Mouse (Mus musculus) midbrain, embryonic 14.5 days (tissue): ENCODE measurements around the gene Scn1b. TPM values are rescaled to one million over a fixed set of nuclear protein-coding genes. Genes with fewer than 3 reads are reported as not detected.

Source experiments
- ATAC-seq: fragments of 200-750 bp; cut with Nextera tagmentation; 2 replicates; pipeline ENCODE4 v1.8.0; 2017; ENCODE audit warnings: moderate number of reproducible peaks, moderate library complexity; ENCODE audit not compliant: low FRiP score, low TSS enrichment
- DNase-seq: peaks from one replicate; pipeline ENCODE4 v3.0.0-alpha.2; 2015
- H3K27ac ChIP-seq: fragments of 300-500 bp; sonication (generic); replicated peaks from 2 replicates; pipeline ENCODE4 v1.5.1; 2014; ENCODE audit warnings: mild to moderate bottlenecking, low read depth, low read length, moderate library complexity
- H3K27me3 ChIP-seq: fragments of 300-500 bp; sonication (generic); 2 replicates; pipeline ENCODE4 v1.6.1; 2014; ENCODE audit warnings: low read length, control low read depth, mixed read lengths; ENCODE audit not compliant: control insufficient read depth, insufficient read depth
- H3K36me3 ChIP-seq: fragments of 300-500 bp; sonication (generic); 2 replicates; pipeline ENCODE4 v1.6.1; 2014; ENCODE audit warnings: low read length, control low read depth; ENCODE audit not compliant: control insufficient read depth, insufficient read depth
- H3K4me1 ChIP-seq: fragments of 300-500 bp; sonication (generic); 2 replicates; pipeline ENCODE4 v1.6.1; 2014; ENCODE audit warnings: mild to moderate bottlenecking, antibody characterized with exemption, low read length, control low read depth; ENCODE audit not compliant: control insufficient read depth, insufficient read depth
- H3K4me2 ChIP-seq: fragments of 300-500 bp; sonication (generic); 2 replicates; pipeline ENCODE4 v1.6.1; 2014; ENCODE audit warnings: mild to moderate bottlenecking, low read length, moderate library complexity
- H3K4me3 ChIP-seq: fragments of 300-500 bp; sonication (generic); replicated peaks from 2 replicates; pipeline ENCODE4 v1.5.1; 2014; ENCODE audit warnings: low read depth, low read length
- H3K9ac ChIP-seq: fragments of 300-500 bp; sonication (generic); replicated peaks from 2 replicates; pipeline ENCODE4 v1.6.1; 2014; ENCODE audit warnings: mild to moderate bottlenecking, low read length, moderate library complexity
- H3K9me3 ChIP-seq: fragments of 300-500 bp; sonication (generic); 2 replicates; pipeline ENCODE4 v1.6.1; 2016; ENCODE audit warnings: low read length, control low read depth, mixed read lengths; ENCODE audit not compliant: control insufficient read depth
- WGBS: fragments of 180-500 bp; shearing (Covaris S2); extraction: QIAGEN DNeasy Blood & Tissue Kit; methylation state at CpG from one replicate; pipeline ENCODE4 v1.1.7; 2014; 5-methylcytosine and 5-hydroxymethylcytosine counted together
- polyA plus RNA-seq: library from polyadenylated mRNA; unstranded; fragments of >200 nt; fragmentation: Nextera tagmentation; extraction: Ambion mirVana; gene quantifications from 2 replicates; pipeline ENCODE4 v1.2.1, GENCODE M21; 2014

Scn1b gene
- polyA plus RNA-seq, 1 experiment from 2014 or later = 5.6 TPM

DNA sequence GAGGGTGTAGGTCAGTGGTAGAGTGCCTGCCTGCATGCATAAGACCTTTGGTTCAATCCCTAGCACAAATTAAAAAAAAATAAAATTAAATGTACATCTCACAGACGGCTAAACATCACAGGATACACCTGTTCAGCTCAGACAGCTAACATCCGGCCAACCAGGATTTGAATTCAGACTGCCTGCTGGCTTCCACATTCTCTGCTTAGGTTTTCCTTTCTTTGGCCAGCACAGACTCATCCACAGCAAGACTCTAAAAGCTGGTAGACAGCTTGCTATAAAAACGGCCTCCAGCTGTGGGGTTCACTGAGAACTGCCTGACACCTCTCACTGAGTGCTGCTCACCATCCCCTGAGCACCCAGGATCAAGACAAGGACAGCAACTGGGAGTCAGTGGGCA, 20.6 kb downstream of the Scn1b start:
- Histone ChIP-seq H3K36me3 (no peaks in the 10 kb centered on the region), H3K4me2 (no peak overlapping the region), H3K4me1 (no peaks in the 10 kb centered on the region), H3K27me3 (no peaks in the 10 kb centered on the region), H3K27ac (no peak overlapping the region), H3K4me3 (no peak overlapping the region), H3K9me3 (no peaks in the 10 kb centered on the region), H3K9ac (no peak overlapping the region)
- DNase-seq (no peak), ATAC-seq (no peak)
- 74% methylated on average over 3 of the region's 3 CpGs for WGBS

DNA sequence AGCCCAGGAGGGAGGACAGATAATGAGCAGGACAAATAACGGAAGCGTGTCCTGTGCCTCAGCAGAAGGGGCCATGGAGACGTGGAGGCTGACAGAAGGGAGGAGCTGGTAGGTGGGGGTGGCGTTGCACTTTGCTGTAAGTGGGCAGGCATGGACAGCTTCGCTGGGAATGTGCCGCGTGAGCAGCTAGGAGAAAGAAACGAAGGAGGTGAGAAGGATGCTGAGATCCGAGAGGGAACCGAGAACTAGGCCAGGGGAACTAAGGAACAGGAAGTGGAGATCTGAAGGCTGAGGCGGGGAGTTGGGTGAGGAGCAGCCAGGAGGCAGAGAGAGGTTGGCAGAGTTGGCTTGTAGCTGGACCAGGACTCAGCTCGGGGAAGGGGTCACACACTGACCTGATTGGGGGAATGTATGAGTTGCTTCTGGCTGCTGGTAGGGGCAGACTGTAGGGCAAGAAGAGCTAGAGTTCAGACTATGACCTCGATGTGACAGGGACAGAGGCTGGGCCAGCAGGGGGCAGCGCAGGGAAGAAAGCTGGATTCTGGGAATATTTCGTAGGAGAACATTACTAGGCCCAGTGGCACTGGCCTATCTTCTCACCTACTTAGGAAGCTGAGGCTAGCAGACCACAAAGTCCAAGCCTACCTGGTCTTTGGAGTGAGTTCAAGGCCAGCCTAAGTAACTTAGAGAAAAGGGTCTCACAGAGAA, 21.6 kb downstream of the Scn1b start:
- no peak for DNase-seq
- H3K4me1 ChIP-seq = no peaks in the 10 kb centered on the region
- WGBS = 67% methylated on average over 15 of the region's 15 CpGs
- H3K4me3 ChIP-seq = no peak overlapping the region
- ATAC-seq = no peak
- no peak overlapping the region for H3K27ac ChIP-seq
- no peak overlapping the region for H3K9ac ChIP-seq
- no peaks in the 10 kb centered on the region for H3K36me3 ChIP-seq
- H3K27me3 ChIP-seq = no peaks in the 10 kb centered on the region
- H3K9me3 ChIP-seq = no peaks in the 10 kb centered on the region
- no peak overlapping the region for H3K4me2 ChIP-seq

DNA sequence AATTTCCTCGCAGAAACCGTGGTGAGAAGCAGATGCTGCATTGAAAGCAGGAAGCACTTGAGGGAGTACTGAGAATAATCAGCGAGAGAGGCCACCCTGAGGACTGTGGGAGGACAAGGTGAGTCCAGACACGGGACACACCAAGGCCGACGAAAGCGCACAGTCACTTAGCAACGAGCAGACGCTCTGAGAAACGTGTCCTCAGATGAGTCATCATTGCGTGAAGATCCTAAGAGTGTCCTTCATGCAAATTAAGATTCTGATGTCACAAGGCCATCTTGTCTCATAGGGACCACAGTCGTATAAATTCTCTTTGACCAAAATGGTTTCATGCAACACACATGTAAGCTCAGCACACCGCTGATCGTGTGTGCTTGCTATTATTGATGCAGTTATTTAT, 26.0 kb downstream of the Scn1b start:
- no peak overlapping the region for H3K27ac ChIP-seq
- DNase-seq (no peak), ATAC-seq (no peak)
- no peaks in the 10 kb centered on the region for H3K27me3 ChIP-seq
- no peak overlapping the region for H3K4me2 ChIP-seq
- no peaks in the 10 kb centered on the region for H3K4me1 ChIP-seq
- H3K36me3 ChIP-seq = no peaks in the 10 kb centered on the region
- no peak overlapping the region for H3K9ac ChIP-seq
- no peaks in the 10 kb centered on the region for H3K9me3 ChIP-seq
- WGBS = 83% methylated on average over 14 of the region's 14 CpGs
- H3K4me3 ChIP-seq = no peak overlapping the region

DNA sequence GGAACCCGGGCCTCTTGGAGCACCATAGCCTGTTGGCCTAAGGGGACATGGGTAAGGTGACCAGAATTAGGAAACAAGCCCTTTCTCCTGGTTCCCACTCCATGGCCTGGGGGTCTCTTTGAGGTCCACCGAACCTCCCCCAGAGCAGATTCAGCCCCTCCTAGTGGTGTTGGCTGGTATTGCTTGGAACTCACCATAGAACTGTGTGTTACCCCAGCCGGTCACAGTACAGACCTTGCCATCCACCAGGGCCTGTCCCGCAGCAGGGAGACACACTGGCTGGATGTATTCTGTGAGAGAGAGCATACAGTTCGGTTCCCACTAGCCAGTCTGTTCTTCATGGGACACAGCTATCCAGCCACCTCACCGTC, 27.2 kb downstream of the Scn1b start:
- H3K4me3 ChIP-seq = no peak overlapping the region
- no peaks in the 10 kb centered on the region for H3K36me3 ChIP-seq
- H3K4me1 ChIP-seq = no peaks in the 10 kb centered on the region
- no peak overlapping the region for H3K27ac ChIP-seq
- no peak overlapping the region for H3K9ac ChIP-seq
- ATAC-seq = no peak
- no peak overlapping the region for H3K4me2 ChIP-seq
- DNase-seq = no peak
- no peaks in the 10 kb centered on the region for H3K9me3 ChIP-seq
- 89% methylated on average over 6 of the region's 6 CpGs for WGBS
- H3K27me3 ChIP-seq = no peaks in the 10 kb centered on the region

GRCm38 (mm10) chr7:31098697-31099611, 27.8 kb downstream of the Scn1b start:
- Histone ChIP-seq H3K27me3 (no peaks in the 10 kb centered on the region), H3K27ac (no peak overlapping the region), H3K9me3 (no peaks in the 10 kb centered on the region), H3K36me3 (no peaks in the 10 kb centered on the region), H3K4me3 (no peak overlapping the region), H3K9ac (no peak overlapping the region), H3K4me2 (no peak overlapping the region), H3K4me1 (no peaks in the 10 kb centered on the region)
- WGBS = 78% methylated on average over 22 of the region's 22 CpGs
- no peak for ATAC-seq
- DNase-seq = no peak

DNA sequence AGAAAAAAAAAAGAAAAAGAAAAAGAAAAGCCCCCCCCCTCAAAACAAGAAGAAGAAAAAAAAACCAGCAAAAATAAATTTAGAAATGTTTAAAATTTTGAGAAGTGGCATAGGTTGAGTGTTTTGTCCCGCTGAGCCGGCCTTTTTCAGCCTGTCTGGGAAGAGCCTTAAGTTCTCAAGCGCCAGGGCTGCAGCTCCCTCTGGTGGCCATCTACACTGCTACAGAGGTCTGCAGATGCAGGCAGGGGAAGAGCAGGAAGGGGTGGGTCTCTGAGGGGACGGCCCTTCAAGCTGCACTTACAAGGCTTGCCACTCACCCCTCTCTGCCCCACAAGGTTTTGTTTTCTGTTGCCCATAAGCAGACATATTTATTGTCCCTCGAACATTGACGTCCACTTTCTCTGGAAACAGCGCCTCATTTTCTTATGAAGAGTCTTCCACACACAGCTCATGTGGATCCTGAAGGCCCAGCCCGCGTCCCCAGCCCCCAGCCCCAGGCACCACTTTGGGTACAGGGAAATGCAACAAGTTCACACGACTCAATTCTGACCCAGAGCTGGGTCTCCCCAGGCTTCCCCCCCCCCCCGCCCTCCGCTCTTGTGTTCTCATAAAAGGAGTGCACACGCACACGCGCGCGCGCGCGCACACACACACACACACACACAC, 29.1 kb downstream of the Scn1b start:
- no peaks in the 10 kb centered on the region for H3K27me3 ChIP-seq
- 50% methylated on average over 20 of the region's 20 CpGs for WGBS
- H3K36me3 ChIP-seq = no peaks in the 10 kb centered on the region
- no peaks in the 10 kb centered on the region for H3K9me3 ChIP-seq
- H3K27ac ChIP-seq = no peak overlapping the region
- H3K4me2 ChIP-seq = peak overlapping the region; percentile 44
- 0 out of 2 replicates have a peak overlapping the region, but pooled peaks have one; percentile 4 for H3K4me3 ChIP-seq
- DNase-seq (peak; percentile 97), ATAC-seq (peak; percentile 88)
- no peaks in the 10 kb centered on the region for H3K4me1 ChIP-seq
- H3K9ac ChIP-seq = no peak overlapping the region; the same call in 1 of the 2 replicates

DNA sequence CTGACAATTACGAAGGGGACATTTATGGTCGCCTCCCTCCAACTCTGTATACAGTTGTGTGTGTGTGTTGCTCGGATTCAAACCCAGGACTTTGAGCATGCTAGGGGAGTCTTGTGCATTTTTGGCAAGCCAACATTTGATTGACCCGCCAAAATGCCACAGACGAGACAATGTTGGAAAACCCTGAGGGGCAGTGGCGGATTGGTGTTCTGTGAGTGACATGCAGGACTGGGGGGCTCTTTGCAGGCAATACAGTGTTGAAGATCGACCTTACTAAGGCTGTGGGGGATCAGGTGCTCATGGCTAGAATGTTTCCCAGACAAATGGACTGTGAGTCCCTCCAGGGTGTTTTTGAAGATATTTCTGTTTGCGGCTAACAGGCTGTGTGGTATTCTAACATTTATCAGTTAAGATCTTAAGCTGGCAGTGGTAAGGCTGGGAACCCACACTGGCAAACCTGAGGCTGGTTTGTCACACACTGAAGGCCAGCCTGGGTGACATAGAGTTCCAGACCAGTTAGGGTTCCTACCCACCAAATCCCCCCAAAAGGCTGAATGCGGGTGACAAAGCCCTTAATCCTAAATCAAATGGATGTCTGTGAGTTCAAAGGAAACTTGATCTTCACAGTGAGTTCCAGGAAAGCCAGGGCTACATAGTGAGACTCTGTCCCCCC, 29.8 kb downstream of the Scn1b start:
- Histone ChIP-seq H3K4me1 (no peaks in the 10 kb centered on the region), H3K9ac (no peak overlapping the region), H3K27me3 (no peaks in the 10 kb centered on the region), H3K36me3 (no peaks in the 10 kb centered on the region), H3K27ac (no peak overlapping the region), H3K4me3 (no peak overlapping the region), H3K4me2 (no peak overlapping the region), H3K9me3 (no peaks in the 10 kb centered on the region)
- WGBS = 68% methylated on average over 9 of the region's 9 CpGs
- DNase-seq (no peak), ATAC-seq (no peak)

DNA sequence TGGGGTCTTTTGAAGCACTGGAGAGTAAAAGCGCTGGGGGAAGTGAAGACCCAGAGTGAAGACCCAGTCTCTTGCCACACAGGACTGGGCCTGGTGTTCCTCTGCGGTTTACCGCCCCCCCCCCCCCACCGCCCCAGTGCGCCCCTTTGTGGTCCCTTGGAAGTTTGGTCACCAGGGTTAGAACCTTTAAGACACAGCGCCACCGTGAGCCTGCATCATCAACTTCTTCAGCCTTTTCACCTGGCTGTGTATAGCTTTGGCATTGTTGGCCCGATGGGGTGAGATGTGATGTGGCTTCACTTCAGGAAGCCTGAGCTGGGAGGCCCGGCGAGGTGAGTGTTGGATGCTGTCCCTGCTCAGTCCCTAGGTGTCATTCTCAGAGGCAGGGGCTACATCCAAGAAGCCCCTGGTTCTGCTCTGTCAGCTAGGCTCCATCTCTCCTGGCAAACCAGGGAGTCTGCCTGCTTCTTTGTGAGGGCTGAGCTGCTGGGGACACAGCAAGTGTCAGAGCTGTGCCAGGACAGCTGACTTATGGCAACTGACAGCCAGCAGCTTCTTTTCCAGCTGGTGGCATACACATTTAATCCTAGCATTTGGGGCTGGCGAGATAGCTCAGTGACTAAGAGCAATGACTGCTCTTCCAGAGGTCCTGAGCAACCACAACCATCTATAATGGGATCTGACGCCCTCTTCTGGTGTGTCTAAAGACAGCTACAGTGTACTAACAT, 31.9 kb downstream of the Scn1b start:
- H3K4me2 ChIP-seq = no peak overlapping the region

More for the DNA sequence above, 31.9 kb downstream of the Scn1b start:
- Histone ChIP-seq H3K27me3 (no peaks in the 10 kb centered on the region), H3K4me1 (no peaks in the 10 kb centered on the region), H3K27ac (no peak overlapping the region), H3K9ac (no peak overlapping the region), H3K4me3 (no peak overlapping the region), H3K36me3 (no peaks in the 10 kb centered on the region), H3K9me3 (no peaks in the 10 kb centered on the region)
- no peak for ATAC-seq
- DNase-seq = no peak
- WGBS = 26% methylated on average over 12 of the region's 12 CpGs
